Mouse (Mus musculus): Measurements from ENCODE around the gene Frmpd2. TPM values are rescaled to one million over a fixed set of nuclear protein-coding genes. Genes with fewer than 3 reads are reported as not detected.
A peak's percentile ranks its signal among the peaks of the same experiment; 100 is the strongest.

Frmpd2 gene
- total RNA-seq, 2 experiments from 2014 or later, result 0.30 to 1.2 TPM

GRCm38 (mm10) chr14:33573643-33574042 is 102.1 kb downstream of the Frmpd2 start:
- intact Hi-C loops (cut with DNase I), result no loop called here
- DNase-seq (ENCODE audit: extremely low spot score in 1 of 2, low spot score in 2 of 2), result peak in 1 of 2 experiments; percentile 25

DNA sequence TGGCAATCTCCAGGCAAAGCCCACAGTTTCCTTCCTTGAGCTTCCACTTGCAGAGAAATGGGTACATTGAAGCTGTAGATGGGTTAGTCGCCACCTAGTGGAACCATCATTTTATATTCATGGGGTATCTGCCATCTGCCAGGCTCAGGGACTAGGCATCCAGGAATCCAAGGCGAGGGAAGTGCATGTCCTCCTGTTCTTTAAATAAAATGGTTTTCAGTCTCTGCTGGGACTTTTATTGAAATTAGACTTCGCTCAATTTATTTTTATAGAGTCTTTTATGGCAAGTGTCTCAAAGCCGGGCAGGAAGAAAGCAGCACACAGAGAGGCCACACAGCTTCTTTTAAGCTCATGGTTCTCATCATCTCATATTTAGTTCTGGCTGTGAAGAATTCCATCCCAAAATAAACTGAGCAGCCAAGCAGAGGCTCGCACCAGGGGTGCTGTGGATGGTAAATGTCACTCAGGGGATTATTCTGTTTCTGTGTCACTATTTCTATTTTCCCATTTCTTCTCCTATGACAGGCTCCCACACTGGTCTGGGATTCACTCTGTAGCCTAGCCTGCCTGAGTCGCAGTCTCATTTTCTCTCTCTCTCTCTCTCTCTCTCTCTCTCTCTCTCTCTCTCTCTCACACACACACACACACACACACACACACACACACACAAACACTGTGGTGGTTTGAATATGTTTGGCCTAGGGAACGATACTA is 108.4 kb downstream of the Frmpd2 start:
- intact Hi-C loops (cut with DNase I), result no loop called here
- peak in 1 of 2 experiments; percentile 32 for DNase-seq (ENCODE audit: extremely low spot score in 1 of 2, low spot score in 2 of 2)

DNA sequence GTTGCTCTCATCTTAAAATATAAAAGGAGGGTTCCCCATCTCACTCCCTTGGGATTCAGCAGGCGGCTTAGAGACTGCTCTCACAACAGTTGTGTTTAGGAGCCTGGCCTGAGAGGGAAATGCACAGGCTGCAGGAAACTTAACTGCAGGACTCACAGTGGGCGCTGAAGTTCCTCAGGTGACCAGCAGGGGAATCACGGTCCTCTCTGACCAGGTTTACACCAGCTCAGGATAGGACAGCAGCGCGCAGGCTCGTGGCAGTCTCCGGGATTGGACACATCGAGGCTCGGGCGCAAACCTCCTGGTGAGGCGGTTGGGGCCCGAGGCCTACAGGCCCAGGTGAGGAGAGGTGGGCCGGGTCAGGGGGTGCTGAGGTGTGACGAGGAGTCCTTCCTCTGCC is 117.5 kb downstream of the Frmpd2 start, which contains the start of gene Ptpn20:
Gene Ptpn20 (plus strand): TSS at position 257 of the 400 bp plus-strand sequence.
- intact Hi-C loops (cut with DNase I), result no loop called here
- DNase-seq (ENCODE audit: extremely low spot score in 1 of 2, low spot score in 2 of 2), result peak in 1 of 2 experiments; percentile 34

- no peak for DNase-seq (ENCODE audit: extremely low spot score in 1 of 2, low spot score in 2 of 2)
- intact Hi-C loops (cut with DNase I), result no loop called here
These were observed 127.1 kb downstream of the Frmpd2 start for GRCm38 (mm10) chr14:33598376-33599130.

- intact Hi-C loops (cut with DNase I), result no loop called here
- no peak for DNase-seq (ENCODE audit: extremely low spot score in 1 of 2, low spot score in 2 of 2)
These were observed 135.9 kb downstream of the Frmpd2 start for GRCm38 (mm10) chr14:33607431-33607830.

Other genes with a start within 250 kb of the Frmpd2 start
- 100 to 1,000 TPM; 176 to 186 TPM for gene Mapk8, start 24.5 kb upstream of the Frmpd2 start, total RNA-seq (2021)
- gene Ptpn20, start 117.5 kb downstream of the Frmpd2 start, total RNA-seq (2021), result 1 to 10 TPM; 1.5 to 1.8 TPM

Measured in left cerebral cortex, postnatal 10 days (tissue).